Mouse (Mus musculus): ENCODE measurements around the gene Ahctf1.
A peak's percentile ranks its signal among the peaks of the same experiment; 100 is the strongest.

GRCm38 (mm10) chr1:179734500-179735474 lies 68.7 kb downstream of the Ahctf1 start:
- peak; percentile 90 for TF ChIP-seq CTCF (IDR thresholded peaks at IDR 0.05; ENCODE audit: borderline replicate concordance, control insufficient read depth, extremely low read depth, insufficient read depth, low read length, poor library complexity)
- no peak for TF ChIP-seq POLR2A (IDR thresholded peaks at IDR 0.05; ENCODE audit: control insufficient read depth, extremely low read depth, insufficient read depth, low read length, poor library complexity)
